Mouse (Mus musculus) stomach, embryonic 14.5 days (tissue): ENCODE measurements around the gene Prnp. TPM values are rescaled to one million over a fixed set of nuclear protein-coding genes. Genes with fewer than 3 reads are reported as not detected.

Experiments
- ATAC-seq: fragments of 200-750 bp; cut with Nextera tagmentation; 2 replicates; pipeline ENCODE4 v1.8.0; 2017; ENCODE audit warnings: low read depth, moderate TSS enrichment; ENCODE audit not compliant: insufficient number of reproducible peaks, insufficient read depth, low FRiP score
- H3K27ac ChIP-seq: fragments of 300-500 bp; sonication (generic); 2 replicates; pipeline ENCODE4 v1.5.1; 2014; ENCODE audit warnings: mild to moderate bottlenecking, low read length, moderate library complexity, mixed read lengths
- H3K27me3 ChIP-seq: fragments of 300-500 bp; sonication (generic); 2 replicates; pipeline ENCODE4 v1.6.1; 2014; ENCODE audit warnings: low read length, control low read depth, mixed read lengths; ENCODE audit not compliant: control insufficient read depth, insufficient read depth
- H3K36me3 ChIP-seq: fragments of 300-500 bp; sonication (generic); 2 replicates; pipeline ENCODE4 v1.6.1; 2014; ENCODE audit warnings: mild to moderate bottlenecking, control low read depth, low read length, moderate library complexity, mixed read lengths; ENCODE audit not compliant: control insufficient read depth, insufficient read depth
- H3K4me1 ChIP-seq: fragments of 300-500 bp; sonication (generic); 2 replicates; pipeline ENCODE4 v1.6.1; 2014; ENCODE audit warnings: low read length, control low read depth, mixed read lengths; ENCODE audit not compliant: control insufficient read depth, insufficient read depth
- H3K4me2 ChIP-seq: fragments of 300-500 bp; sonication (generic); replicated peaks from 2 replicates; pipeline ENCODE4 v1.6.1; 2014; ENCODE audit warnings: low read depth, low read length, control low read depth
- H3K4me3 ChIP-seq: fragments of 300-500 bp; sonication (generic); 2 replicates; pipeline ENCODE4 v1.5.1; 2014; ENCODE audit warnings: low read depth, low read length, control low read depth
- H3K9ac ChIP-seq: fragments of 300-500 bp; sonication (generic); replicated peaks from 2 replicates; pipeline ENCODE4 v1.6.1; 2014; ENCODE audit warnings: low read depth, mild to moderate bottlenecking, control low read depth, low read length, moderate library complexity, mixed read lengths
- H3K9me3 ChIP-seq: fragments of 300-500 bp; sonication (generic); 2 replicates; pipeline ENCODE4 v1.6.1; 2016; ENCODE audit warnings: low read depth, low read length, control low read depth; ENCODE audit not compliant: control insufficient read depth
- WGBS: fragments of 180-500 bp; shearing (Covaris S2); extraction: QIAGEN DNeasy Blood & Tissue Kit; methylation state at CpG from one replicate; pipeline ENCODE4 v1.1.7; 2014; 5-methylcytosine and 5-hydroxymethylcytosine counted together
- polyA plus RNA-seq: library from polyadenylated mRNA; unstranded; fragments of >200 nt; fragmentation: Nextera tagmentation; extraction: Ambion mirVana; gene quantifications from 2 replicates; pipeline ENCODE4 v1.2.1, GENCODE M21; 2014

Gene Prnp
- polyA plus RNA-seq, 1 experiment from 2014 or later, result 65.5 TPM

GRCm38 (mm10) chr2:131987950-131988349, 78.2 kb downstream of the Prnp start:
- H3K4me3 ChIP-seq, result no peak overlapping the region
- WGBS, result 49% methylated on average over 3 of the region's 3 CpGs
- no peak for ATAC-seq
- H3K27me3 ChIP-seq, result no peaks in the 10 kb centered on the region
- no peaks in the 10 kb centered on the region for H3K4me1 ChIP-seq
- no peak overlapping the region for H3K27ac ChIP-seq
- no peak overlapping the region for H3K4me2 ChIP-seq
- H3K36me3 ChIP-seq, result no peaks in the 10 kb centered on the region
- H3K9ac ChIP-seq, result no peak overlapping the region
- H3K9me3 ChIP-seq, result no peaks in the 10 kb centered on the region

Other genes with a start within 250 kb of the Prnp start
- not detected in 2 replicates for gene Erv3, start 50.2 kb upstream of the Prnp start, polyA plus RNA-seq
- not detected in 2 replicates for gene Prn, start within 50 bp of the Prnp start, polyA plus RNA-seq
- 49.9 and 50.9 TPM in 2 replicates for gene Prnd, start 40.9 kb downstream of the Prnp start, polyA plus RNA-seq
- 13.6 and 13.8 TPM in 2 replicates for gene Rassf2, start 120.3 kb downstream of the Prnp start, polyA plus RNA-seq
- 12.4 and 13.2 TPM in 2 replicates for gene Slc23a2, start 235.2 kb downstream of the Prnp start, polyA plus RNA-seq